Mouse (Mus musculus) forebrain, postnatal 0 days (tissue): ENCODE data around the gene Metap1. TPM values are rescaled to one million over a fixed set of nuclear protein-coding genes. Genes with fewer than 3 reads are reported as not detected.
"Not testable (repeated sequence)": the region's sequence is repeated elsewhere in the genome, so short reads cannot be mapped to it uniquely, and the experiment has no call there.

ENCODE experiments used
- ATAC-seq: fragments of 200-750 bp; cut with Nextera tagmentation; 2 replicates; pipeline ENCODE4 v1.8.0; 2017; ENCODE audit warnings: mild to moderate bottlenecking, moderate library complexity
- DNase-seq: peaks from one replicate; pipeline ENCODE4 v3.0.0-alpha.2; 2015
- H3K27ac ChIP-seq: fragments of 300-500 bp; sonication (generic); 2 replicates; pipeline ENCODE4 v1.5.1; 2014; ENCODE audit warnings: low read depth, mild to moderate bottlenecking, antibody characterized with exemption, low read length, moderate library complexity, mixed read lengths
- H3K27me3 ChIP-seq: fragments of 300-500 bp; sonication (generic); 2 replicates; pipeline ENCODE4 v1.6.1; 2014; ENCODE audit warnings: mild to moderate bottlenecking, low read length, mixed read lengths; ENCODE audit not compliant: insufficient read depth
- H3K36me3 ChIP-seq: fragments of 300-500 bp; sonication (generic); 2 replicates; pipeline ENCODE4 v1.6.1; 2014; ENCODE audit warnings: mild to moderate bottlenecking, moderate library complexity; ENCODE audit not compliant: insufficient read depth
- H3K4me1 ChIP-seq: fragments of 300-500 bp; sonication (generic); 2 replicates; pipeline ENCODE4 v1.6.1; 2014; ENCODE audit warnings: antibody characterized with exemption; ENCODE audit not compliant: insufficient read depth
- H3K4me2 ChIP-seq: fragments of 300-500 bp; sonication (generic); 2 replicates; pipeline ENCODE4 v1.6.1; 2014; ENCODE audit warnings: low read depth, mild to moderate bottlenecking, moderate library complexity
- H3K4me3 ChIP-seq: fragments of 300-500 bp; sonication (generic); 2 replicates; pipeline ENCODE4 v1.5.1; 2014; ENCODE audit warnings: low read depth, low read length, mixed read lengths
- H3K9ac ChIP-seq: fragments of 300-500 bp; sonication (generic); 2 replicates; pipeline ENCODE4 v1.6.1; 2014; ENCODE audit warnings: mild to moderate bottlenecking
- H3K9me3 ChIP-seq: fragments of 300-500 bp; sonication (generic); 2 replicates; pipeline ENCODE4 v1.6.1; 2016; ENCODE audit warnings: low read length
- CTCF ChIP-seq: sonication (generic); IDR thresholded peaks from 2 replicates; pipeline ENCODE4 v1.5.1; 2016; ENCODE audit warnings: antibody characterized with exemption, control low read depth, low read depth
- WGBS: fragments of 180-500 bp; shearing (Covaris S2); extraction: QIAGEN DNeasy Blood & Tissue Kit; methylation state at CpG from one replicate; pipeline ENCODE4 v1.1.7; 2014; 5-methylcytosine and 5-hydroxymethylcytosine counted together
- polyA plus RNA-seq: library from polyadenylated mRNA; unstranded; fragments of >200 nt; fragmentation: Nextera tagmentation; extraction: Ambion mirVana; gene quantifications from 2 replicates; pipeline ENCODE4 v1.2.1, GENCODE M21; 2015
- total RNA-seq: library from RNA; depleted of rRNA; stranded (reverse); fragments of >200 nt; gene quantifications from 2 replicates; pipeline ENCODE4 v1.2.3, GENCODE M21; 2014

The Metap1 gene
- total and polyA plus RNA-seq, 2 experiments from 2014 or later, result 50.2 to 61.8 TPM

DNA sequence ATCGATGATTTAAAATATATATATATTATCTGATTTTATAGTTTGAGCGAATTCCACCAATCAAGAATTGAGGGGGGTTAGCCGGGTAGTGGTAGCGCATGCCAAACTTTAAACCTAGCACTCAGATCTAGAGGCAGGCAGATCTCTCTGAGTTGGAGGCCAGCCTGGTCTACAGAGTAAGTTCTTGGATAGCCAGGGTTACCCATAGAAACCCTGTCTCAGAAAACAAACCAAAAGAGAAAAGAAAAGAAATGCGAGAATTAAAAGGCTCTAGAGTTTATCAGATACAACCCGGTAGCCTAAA, 671 bp upstream of the Metap1 start:
- WGBS, result 19% methylated on average over 6 of the region's 6 CpGs
- H3K4me3 ChIP-seq, result peak overlapping the region; percentile 83
- no peaks in the 10 kb centered on the region for H3K9me3 ChIP-seq
- peak overlapping the region; percentile 72 for H3K4me2 ChIP-seq
- H3K4me1 ChIP-seq, result 0 out of 2 replicates have a peak, but pooled peaks cover 2% of the 10 kb centered on the region
- 0 out of 2 replicates have a peak overlapping the region, but pooled peaks have one; percentile 80 for H3K27ac ChIP-seq
- ATAC-seq, result no peak
- no peaks in the 10 kb centered on the region for H3K36me3 ChIP-seq
- H3K27me3 ChIP-seq, result no peaks in the 10 kb centered on the region
- no peak for TF ChIP-seq CTCF
- DNase-seq, result no peak
- peak overlapping the region; percentile 72 for H3K9ac ChIP-seq

DNA sequence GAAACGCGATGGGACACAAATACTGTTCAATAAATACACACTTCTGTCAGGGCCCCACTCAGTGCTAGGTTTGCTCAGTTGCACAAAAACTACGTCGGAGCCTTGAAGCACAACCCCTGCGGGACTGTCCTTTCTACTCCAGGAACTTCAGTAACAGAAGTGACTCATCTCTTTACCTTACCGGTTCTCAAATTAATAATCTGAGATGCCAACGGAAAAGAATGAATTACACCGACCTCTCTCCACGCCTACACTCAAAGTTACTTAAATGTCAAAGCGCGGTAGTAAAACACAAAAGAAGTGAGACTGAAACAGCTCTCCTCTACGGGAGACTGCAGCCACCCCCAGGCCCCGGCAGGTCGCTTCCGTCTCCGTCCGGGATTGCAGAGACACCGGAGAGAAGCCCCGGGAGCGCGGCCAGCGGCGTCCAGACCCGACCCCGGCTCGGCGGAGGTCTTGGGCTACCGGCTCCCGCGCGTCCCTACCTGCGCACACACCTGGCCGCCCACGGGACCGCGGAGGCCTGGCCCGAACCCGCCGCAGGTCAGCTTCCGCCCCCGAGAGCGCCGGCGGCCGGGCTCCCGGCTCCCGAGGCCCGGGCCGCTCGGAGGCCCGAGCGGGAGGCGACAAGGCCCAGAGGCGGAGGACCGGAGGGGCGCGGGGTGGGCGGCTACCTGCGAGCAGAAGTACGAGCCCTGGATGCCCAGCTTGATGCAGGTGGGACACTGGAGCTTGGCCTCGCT, 560 bp downstream of the Metap1 start:
- H3K9ac ChIP-seq, result peak overlapping the region; percentile 72
- peak; percentile 24 for DNase-seq
- ATAC-seq, result peak; percentile 13
- peak overlapping the region; percentile 83 for H3K4me3 ChIP-seq
- no peak for TF ChIP-seq CTCF
- H3K36me3 ChIP-seq, result no peaks in the 10 kb centered on the region
- H3K4me2 ChIP-seq, result peak overlapping the region; percentile 72
- under 1% methylated on average over 61 of the region's 61 CpGs for WGBS
- H3K27ac ChIP-seq, result peak overlapping the region; percentile 80
- no peaks in the 10 kb centered on the region for H3K27me3 ChIP-seq
- no peaks in the 10 kb centered on the region for H3K9me3 ChIP-seq
- H3K4me1 ChIP-seq, result 0 out of 2 replicates have a peak, but pooled peaks cover 2% of the 10 kb centered on the region

DNA sequence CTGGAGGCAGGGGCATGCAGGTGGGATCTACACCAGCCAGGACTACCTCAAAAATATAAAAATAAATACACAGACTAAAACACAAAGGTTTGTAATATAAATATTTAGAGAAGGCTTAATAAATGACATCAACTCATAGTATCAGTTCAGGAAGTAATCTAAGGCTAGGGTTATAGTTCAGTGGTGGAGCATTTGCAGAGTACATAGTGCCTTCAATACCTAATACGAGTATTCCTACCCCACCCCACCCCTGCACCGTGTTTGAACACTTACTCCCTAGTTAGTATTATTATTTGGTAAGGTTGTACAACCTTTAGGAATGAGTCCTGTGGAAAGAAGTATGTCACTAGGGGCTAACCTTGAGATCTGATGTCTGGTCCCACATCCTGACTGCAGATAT, 6.1 kb downstream of the Metap1 start:
- 92% methylated on average over 2 of the region's 2 CpGs for WGBS
- H3K9me3 ChIP-seq, result no peaks in the 10 kb centered on the region
- TF ChIP-seq CTCF, result no peak

DNA sequence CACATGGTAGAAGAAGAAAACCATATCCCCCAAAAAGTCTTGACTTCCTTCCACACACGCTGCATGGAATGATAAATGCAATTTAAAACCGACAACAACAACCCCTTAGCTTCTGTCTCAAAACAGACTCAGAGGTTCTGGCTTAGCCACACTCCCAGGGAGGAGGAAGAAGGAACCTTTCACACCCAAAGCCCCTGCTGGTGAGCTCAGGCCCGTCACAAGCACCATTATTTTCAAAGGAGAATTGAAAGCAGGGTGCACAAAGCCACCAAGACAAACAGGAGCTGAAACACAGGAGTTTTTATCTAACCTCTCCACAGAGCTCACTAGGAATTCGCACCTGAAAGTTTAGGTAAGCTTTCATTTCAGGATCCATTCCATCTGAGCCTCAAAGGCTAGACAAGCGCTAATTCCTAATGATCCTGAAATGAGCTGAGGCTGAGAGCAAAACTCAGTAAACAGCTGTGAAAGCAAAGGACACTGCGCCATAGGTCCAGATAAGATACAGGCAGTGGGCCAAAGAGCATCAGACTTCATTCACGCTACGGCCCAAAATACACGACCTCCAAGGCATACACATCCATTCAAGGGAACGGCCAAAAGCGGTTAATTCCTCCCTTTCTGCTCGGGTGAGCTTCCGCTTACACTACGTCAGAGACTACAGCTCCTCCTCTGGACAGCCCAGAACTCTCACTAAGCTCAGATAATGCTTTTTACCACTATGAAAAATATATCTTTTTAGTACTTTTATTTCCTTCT, 7.6 kb downstream of the Metap1 start:
- H3K4me3 ChIP-seq, result no peak overlapping the region
- H3K27ac ChIP-seq, result no peak overlapping the region
- no peak for TF ChIP-seq CTCF
- DNase-seq, result no peak
- H3K27me3 ChIP-seq, result no peaks in the 10 kb centered on the region
- peaks cover 18% of the 10 kb centered on the region for H3K36me3 ChIP-seq
- no peaks in the 10 kb centered on the region for H3K9me3 ChIP-seq
- no peak for ATAC-seq
- WGBS, result 48% methylated on average over 14 of the region's 14 CpGs
- H3K9ac ChIP-seq, result no peak overlapping the region
- no peaks in the 10 kb centered on the region for H3K4me1 ChIP-seq
- H3K4me2 ChIP-seq, result no peak overlapping the region

More for the DNA sequence above, 6.1 kb downstream of the Metap1 start:
- ATAC-seq (no peak), DNase-seq (no peak)
- Histone ChIP-seq H3K9ac (no peak overlapping the region), H3K36me3 (peaks cover 16% of the 10 kb centered on the region), H3K4me1 (no peaks in the 10 kb centered on the region), H3K4me3 (no peak overlapping the region), H3K27me3 (no peaks in the 10 kb centered on the region), H3K4me2 (no peak overlapping the region), H3K27ac (no peak overlapping the region)

DNA sequence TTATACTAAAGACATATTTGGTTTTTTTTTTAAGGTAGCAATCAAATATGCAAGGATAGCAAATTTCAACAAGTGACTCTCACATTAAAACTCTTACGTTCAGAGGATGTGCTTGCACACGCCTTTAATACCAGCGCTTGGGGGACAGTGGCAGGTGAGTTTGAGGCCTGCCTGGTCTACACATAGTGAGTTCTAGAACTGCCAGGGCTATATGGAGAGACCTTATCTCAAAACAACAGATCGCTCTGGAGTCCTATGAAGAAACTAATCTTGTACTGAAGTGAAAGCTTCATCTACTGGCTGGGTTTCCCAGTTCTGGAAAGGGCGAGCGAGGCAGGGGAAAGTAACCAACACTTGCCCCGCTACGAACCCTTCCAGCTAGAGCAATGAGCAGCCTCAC, 9.8 kb downstream of the Metap1 start:
- WGBS, result 96% methylated on average over 8 of the region's 8 CpGs
- Histone ChIP-seq H3K4me3 (no peak overlapping the region), H3K4me1 (no peaks in the 10 kb centered on the region), H3K27ac (no peak overlapping the region), H3K9ac (no peak overlapping the region), H3K36me3 (peaks cover 18% of the 10 kb centered on the region), H3K27me3 (no peaks in the 10 kb centered on the region), H3K9me3 (no peaks in the 10 kb centered on the region), H3K4me2 (no peak overlapping the region)
- ATAC-seq (no peak), DNase-seq (no peak)
- no peak for TF ChIP-seq CTCF

DNA sequence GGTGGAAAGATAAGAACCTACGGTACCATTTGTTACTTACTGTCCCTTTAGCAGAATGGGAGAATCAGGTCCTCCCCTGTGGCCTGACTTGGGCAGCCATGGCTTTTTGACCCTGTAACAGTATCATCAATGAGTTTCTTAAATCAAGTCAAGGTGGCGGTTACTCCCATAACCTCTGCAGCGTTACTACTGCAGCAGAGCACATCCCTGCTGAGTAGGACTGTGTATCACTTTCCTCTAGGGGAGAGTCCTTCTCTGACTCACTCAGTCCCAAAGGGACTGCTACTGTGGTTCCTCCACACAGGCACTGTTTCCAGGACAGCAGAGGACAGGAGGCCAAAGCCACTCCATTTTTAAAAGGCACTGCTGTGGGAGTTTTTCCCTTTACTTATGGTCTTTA, 18.2 kb downstream of the Metap1 start:
- Histone ChIP-seq H3K9ac (no peak overlapping the region), H3K27ac (no peak overlapping the region), H3K4me1 (no peaks in the 10 kb centered on the region), H3K4me2 (no peak overlapping the region), H3K4me3 (no peak overlapping the region), H3K27me3 (no peaks in the 10 kb centered on the region), H3K36me3 (peaks cover 33% of the 10 kb centered on the region), H3K9me3 (no peaks in the 10 kb centered on the region)
- 95% methylated on average over 3 of the region's 3 CpGs for WGBS
- ATAC-seq (no peak), DNase-seq (no peak)
- no peak for TF ChIP-seq CTCF

DNA sequence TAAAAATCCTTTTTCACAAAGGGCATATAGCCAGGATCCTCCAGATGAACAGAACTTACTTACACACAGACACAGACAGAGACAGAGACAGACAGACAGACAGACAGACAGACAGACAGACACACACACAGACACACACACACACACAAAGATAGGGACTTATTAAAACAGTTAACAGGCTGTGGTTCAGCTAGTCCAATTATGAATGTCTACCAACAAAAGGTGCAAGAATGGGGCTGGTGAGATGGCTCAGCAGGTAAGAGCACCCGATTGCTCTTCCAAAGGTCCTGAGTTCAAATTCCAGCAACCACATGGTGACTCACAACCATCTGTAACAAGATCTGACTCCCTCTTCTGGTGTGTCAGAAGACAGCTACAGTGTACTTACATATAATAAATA, 22.7 kb downstream of the Metap1 start:
- H3K36me3 ChIP-seq, result peaks cover 49% of the 10 kb centered on the region
- DNase-seq, H3K4me3 ChIP-seq, H3K9ac ChIP-seq, H3K27me3 ChIP-seq, ATAC-seq, H3K4me2 ChIP-seq, H3K4me1 ChIP-seq, H3K27ac ChIP-seq, H3K9me3 ChIP-seq: not testable (repeated sequence)
- WGBS, result 100% methylated on average over 1 of the region's 1 CpGs
